Mouse (Mus musculus) megakaryocyte, embryonic 14.5 days (primary cell): ENCODE results near the gene Riiad1.

ENCODE experiments used
- FLI1 ChIP-seq: IDR thresholded peaks from 2 replicates; pipeline ENCODE4 v1.6.1; 2012; ENCODE audit warnings: low read length, inconsistent platforms, mixed read lengths
- GATA1 ChIP-seq: IDR thresholded peaks from 3 replicates; pipeline ENCODE4 v1.6.1; 2012; ENCODE audit warnings: mixed read lengths, low read length, inconsistent platforms, borderline replicate concordance

GRCm38 (mm10) chr3:94482764-94483385, 2.7 kb upstream of the Riiad1 start:
- TF ChIP-seq GATA1 (no peak), FLI1 (no peak)
